Mouse (Mus musculus): ENCODE data around the gene Nagpa. TPM values are rescaled to one million over a fixed set of nuclear protein-coding genes. Genes with fewer than 3 reads are reported as not detected.

Nagpa gene
- total RNA-seq, 2 experiments from 2014 or later: 7.7 to 9.2 TPM

Small RNA genes lying within 50 kb of the gene (microRNA-seq; reads per million reads assigned to microRNA genes)
- 0 reads per million in 2 experiments for gene Gm23689
- gene Gm26095: 0 reads per million in 2 experiments
- gene Mir6364: 0 reads per million in 2 experiments

Other genes with a start within 250 kb of the Nagpa start
- gene Anks3, start 239.8 kb downstream of the Nagpa start, total RNA-seq (2021): 10 to 100 TPM; 55.4 to 61.0 TPM
- gene Sept12, start 206.2 kb downstream of the Nagpa start, total RNA-seq (2021): not detected
- not detected for gene Smim22, start 196.7 kb downstream of the Nagpa start, total RNA-seq (2021)
- 100 to 1,000 TPM; 202 to 206 TPM for gene Rogdi, start 190.5 kb downstream of the Nagpa start, total RNA-seq (2021)
- gene Glyr1, start 154.1 kb downstream of the Nagpa start, total RNA-seq (2021): 100 to 1,000 TPM; 129 to 132 TPM
- gene Ubn1, start 154.0 kb downstream of the Nagpa start, total RNA-seq (2021): 10 to 100 TPM; 34.1 to 36.5 TPM
- under 1 TPM; 0.51 to 0.91 TPM for gene Ppl, start 71.6 kb downstream of the Nagpa start, total RNA-seq (2021)
- gene Sec14l5, start 56.9 kb downstream of the Nagpa start, total RNA-seq (2021): under 1 TPM; 0.29 to 0.89 TPM
- gene AU021092, start 18.3 kb upstream of the Nagpa start, total RNA-seq (2021): 10 to 100 TPM; 12.1 to 13.6 TPM
- gene Alg1, start 29.6 kb upstream of the Nagpa start, total RNA-seq (2021): 10 to 100 TPM; 29.7 to 32.3 TPM
- gene Eef2kmt, start 52.0 kb upstream of the Nagpa start, total RNA-seq (2021): 1 to 10 TPM; 3.5 to 5.0 TPM

Measured in layer of hippocampus, postnatal 10 days (tissue).